Mouse (Mus musculus) bone marrow, adult 2 months (tissue): ENCODE measurements around the gene Lgals4.

Experiments used
- CTCF ChIP-seq: fragments of 200-500 bp; IDR thresholded peaks from 2 replicates; pipeline ENCODE4 v1.5.1; 2011; ENCODE audit warnings: low read length, control low read depth; ENCODE audit not compliant: control insufficient read depth, insufficient read depth
- POLR2A ChIP-seq: fragments of 200-500 bp; IDR thresholded peaks from 2 replicates; pipeline ENCODE4 v1.6.1; 2011; ENCODE audit warnings: low read depth, mild to moderate bottlenecking, control low read depth, low read length, borderline replicate concordance; ENCODE audit not compliant: control insufficient read depth

DNA sequence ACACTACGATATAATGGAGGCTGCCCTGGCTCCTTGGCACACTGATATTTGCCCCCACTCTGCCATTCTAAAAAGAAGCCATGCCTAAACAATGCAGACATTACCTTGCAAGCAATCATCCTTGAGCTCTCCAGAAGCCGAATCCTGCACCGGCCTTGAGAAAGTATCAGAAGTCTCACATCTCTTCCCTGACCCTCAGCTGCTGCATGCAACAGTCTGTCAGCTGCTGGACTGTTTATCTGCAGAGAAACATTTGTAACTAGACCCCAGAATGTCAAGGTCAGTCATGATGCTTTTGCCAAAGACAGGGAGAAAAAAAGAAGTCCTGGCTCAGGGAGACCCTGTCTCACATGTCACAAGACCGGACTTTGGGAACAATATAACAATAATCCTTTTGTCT is 42.4 kb downstream of the Lgals4 start:
- TF ChIP-seq POLR2A, result no peak
- TF ChIP-seq CTCF, result no peak
